Mouse (Mus musculus) gastrocnemius, postnatal 4 days (tissue): Measurements from ENCODE around the gene Per1. TPM values are rescaled to one million over a fixed set of nuclear protein-coding genes. Genes with fewer than 3 reads are reported as not detected.

Source experiments
- DNase-seq, 2 experiments: peaks; one replicate each; pipeline ENCODE4 v3.0.0; 2021 to 2022; ENCODE audit warnings: low spot score in 2 of 2, mixed read lengths in 2 of 2
- long read RNA-seq, 2 experiments: library from polyadenylated mRNA; stranded (forward); transcript quantifications; one replicate each; pipeline ENCODE4 v2.0.0; 2021
- total RNA-seq, 2 experiments: library from RNA; stranded (reverse); gene quantifications; 2 replicates each; pipeline ENCODE4 v1.2.3; 2021

The Per1 gene
- total RNA-seq: 10 to 100 TPM; 32.1 to 49.3 TPM
- long read RNA-seq, experiment 1, partial matches to known transcripts: 12 of 19 reads
- long read RNA-seq, experiment 1, other reads (novel, unspliced or antisense): 5 of 19 reads
- long read RNA-seq, experiment 2, partial matches to known transcripts: 15 of 21 reads
- long read RNA-seq, experiment 2, other reads (novel, unspliced or antisense): 3 of 21 reads

GRCm38 (mm10) chr11:69094697-69095429 lies at the start of gene Per1:
Per1 (plus strand) TSS chr11:69095217.
- peak; percentile 87 to 98 for DNase-seq

- peak; percentile 69 to 88 for DNase-seq
Observed at GRCm38 (mm10) chr11:69045531-69046394, 49.3 kb upstream of the Per1 start, which contains the start of gene Aurkb. Aurkb (plus strand) TSS chr11:69045647.

DNA sequence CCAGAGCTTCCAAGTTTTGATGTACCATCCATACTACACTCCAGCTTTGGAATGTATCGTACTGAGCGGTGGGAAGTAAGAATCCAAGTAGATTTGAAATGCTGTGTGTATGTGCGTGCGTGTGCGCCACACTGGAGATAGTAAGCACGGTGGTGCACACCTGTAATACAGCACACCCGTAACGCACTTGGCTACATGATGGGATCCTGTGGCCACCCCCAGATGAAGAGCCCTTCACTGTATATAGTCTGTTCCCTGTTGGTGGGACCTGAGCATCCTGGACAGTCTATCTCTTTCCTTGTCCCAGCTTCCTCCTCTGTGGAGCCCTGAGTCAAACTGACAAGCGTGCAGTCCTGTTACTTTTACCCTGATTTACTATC lies 48.6 kb upstream of the Per1 start:
- no peak for DNase-seq

DNA sequence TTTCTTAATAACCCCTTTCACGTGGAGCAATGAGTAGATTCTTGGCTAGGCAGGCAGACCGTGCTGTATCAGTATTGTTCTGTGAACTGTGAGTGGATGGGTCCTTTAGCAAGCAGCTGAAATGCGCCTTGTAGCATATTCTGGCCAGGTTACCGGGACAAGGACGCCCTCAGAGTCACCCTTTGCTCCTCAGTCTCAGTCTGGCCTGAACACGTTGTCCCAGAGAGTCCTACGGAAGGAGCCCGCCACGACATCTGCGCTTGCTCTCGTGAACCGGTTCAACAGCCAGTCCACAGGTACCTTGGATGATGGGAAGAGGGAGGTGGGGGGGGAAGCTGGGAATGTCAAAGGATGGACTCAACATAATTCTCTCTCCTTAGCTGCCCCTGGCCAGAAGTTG lies 47.4 kb upstream of the Per1 start:
- no peak for DNase-seq

GRCm38 (mm10) chr11:69048151-69048550 lies 46.9 kb upstream of the Per1 start:
- DNase-seq: no peak

DNA sequence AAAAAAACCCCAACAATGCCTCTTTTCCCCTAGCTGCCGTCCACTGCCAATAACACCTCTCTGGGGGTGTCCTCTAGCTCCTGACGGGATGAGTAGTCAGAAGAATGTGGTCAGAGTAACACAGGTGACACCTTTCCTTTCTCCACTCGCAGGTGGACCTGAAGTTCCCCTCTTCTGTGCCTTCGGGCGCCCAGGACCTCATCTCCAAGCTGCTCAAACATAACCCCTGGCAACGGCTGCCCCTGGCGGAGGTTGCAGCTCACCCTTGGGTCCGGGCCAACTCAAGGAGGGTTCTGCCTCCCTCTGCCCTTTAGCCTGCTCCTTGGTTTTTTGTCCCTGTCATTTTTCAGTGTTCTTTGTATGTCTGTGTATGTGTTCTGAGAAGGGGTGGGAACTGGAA lies 44.3 kb upstream of the Per1 start:
- no peak for DNase-seq

DNA sequence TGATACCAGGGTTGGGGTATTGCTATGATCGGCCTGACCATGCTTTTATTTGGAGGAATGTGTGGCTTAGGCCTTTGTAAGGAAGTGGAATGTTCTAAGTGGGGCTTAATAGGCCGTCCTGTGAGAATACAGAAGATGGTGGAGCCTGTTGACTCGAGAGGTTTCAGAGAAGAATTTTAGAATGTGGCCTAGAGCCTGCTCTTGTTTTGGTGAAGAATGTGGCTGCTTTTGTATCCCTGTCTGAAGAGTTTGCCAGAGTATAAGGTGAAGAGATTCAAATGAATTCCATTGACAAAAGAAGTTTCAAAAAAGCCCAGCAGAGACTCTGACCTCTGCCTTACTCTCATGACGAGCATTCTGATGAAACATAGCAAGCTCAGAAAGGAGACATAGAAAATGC lies 43.2 kb upstream of the Per1 start:
- DNase-seq: no peak

DNA sequence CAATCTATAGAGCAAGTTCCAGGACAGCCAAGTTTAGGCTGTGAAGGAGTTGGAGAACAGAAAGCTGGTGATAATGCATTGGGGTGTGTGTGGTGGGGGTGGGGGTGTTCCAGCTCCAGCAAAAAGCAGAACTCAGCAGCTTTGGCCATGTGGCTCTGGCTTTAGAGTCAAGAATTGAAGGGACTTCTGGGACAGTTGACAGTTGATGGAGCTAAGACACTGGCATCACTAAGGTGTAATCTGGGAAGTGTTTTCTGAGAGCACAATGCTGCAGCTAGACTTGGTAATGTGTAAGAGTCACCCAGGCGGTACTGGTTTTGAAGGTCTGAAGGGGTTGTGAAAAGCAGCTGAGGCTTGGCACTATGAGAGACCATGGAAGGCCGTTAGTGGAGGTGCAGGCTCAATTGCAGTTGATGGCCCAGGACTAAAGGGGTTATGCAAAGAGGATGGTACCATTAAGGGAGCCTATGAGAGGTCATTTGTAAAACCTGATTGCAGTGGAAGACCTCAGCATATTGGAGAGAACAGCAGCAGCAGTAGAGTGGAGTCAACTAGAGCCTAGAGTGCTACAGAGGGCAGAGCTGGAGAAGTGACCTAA lies 42.1 kb upstream of the Per1 start:
- DNase-seq: no peak

GRCm38 (mm10) chr11:69053848-69054247 lies 41.2 kb upstream of the Per1 start:
- DNase-seq: no peak

DNA sequence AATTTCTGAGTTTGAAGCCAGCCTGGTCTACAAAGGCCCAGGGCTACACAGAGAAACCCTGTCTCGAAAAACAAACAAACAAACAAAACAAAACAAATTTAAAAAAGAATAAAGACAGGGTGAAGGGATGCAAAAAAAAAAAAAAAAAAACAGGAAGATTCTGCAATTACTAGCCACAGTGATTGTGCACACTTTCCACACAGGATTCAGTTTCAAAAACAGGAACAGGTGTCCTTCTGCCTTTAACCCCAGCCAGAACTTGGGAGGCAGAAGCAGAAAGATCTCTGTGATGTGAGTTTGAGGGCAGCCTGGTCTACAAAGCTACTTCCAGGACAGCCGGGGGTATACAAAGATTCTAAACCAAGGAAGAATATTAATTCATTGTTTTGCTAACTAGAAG lies 36.8 kb upstream of the Per1 start:
- DNase-seq: no peak

DNA sequence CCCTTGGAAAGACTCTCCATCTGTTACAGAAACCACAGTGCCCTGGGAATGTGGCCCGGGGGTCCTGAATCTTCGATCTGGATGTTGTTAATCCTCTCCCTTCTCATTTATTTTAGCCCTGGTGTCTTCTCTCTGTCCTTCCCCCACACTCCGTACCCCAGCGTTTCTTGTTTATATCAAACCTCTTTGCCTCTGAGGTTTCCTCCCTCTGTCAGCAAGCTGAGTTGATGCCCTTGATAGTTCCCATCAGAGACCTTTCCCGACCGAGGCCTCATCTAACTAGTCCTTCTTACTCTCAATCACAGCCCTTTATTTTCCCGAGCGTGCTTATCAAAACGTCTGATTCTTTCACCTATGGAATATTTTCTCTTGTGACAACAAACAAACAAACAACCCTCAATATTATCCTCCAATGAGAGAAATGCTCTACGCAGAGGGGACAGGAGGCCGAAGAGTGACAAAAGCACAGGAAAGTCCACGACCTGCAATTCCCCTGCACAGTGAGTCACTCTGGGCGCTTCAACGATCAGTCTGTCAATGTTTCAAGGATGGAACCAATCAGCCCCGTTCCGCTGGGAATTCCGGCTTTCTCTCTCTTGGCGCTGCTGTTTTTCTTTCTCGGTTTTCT lies 36.2 kb upstream of the Per1 start:
- no peak for DNase-seq

DNA sequence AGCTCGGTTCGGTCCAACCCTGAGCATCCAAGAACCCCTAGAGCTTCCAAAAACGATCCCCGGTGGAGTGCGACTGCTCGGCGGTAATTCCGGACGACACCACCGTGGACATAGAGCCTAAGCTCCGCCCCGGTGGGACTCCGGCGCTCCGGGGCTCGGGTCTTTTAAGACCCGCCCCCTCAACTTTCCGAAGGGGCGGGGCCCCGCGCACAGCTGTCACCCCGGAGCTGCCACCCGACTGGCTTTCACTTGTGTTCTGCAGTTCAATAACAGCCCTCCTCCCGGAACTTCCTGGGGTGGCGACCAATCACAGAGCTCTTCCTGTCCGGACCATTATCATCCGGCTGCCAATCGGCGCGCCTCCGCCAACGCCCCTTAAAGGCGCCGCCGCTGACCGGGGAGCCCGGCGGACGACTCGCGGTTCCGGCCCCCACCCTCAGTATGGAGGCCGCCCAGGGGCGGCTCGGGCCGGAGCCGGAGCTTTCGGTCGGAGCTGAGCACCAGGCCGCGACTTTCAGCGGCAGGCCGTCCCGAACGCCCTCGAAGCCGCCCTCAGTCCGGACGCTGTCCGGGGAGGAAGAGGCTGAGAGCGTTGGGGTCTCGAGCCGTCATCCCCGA lies 35.6 kb upstream of the Per1 start, which contains the start of gene Borcs6:
TSS of gene Borcs6 (plus strand) at position 361 of the 618 bp plus-strand sequence.
- peak; percentile 88 to 92 for DNase-seq

- DNase-seq: peak; percentile 47 to 67
Observed at GRCm38 (mm10) chr11:69059975-69060411, 35.0 kb upstream of the Per1 start.

DNA sequence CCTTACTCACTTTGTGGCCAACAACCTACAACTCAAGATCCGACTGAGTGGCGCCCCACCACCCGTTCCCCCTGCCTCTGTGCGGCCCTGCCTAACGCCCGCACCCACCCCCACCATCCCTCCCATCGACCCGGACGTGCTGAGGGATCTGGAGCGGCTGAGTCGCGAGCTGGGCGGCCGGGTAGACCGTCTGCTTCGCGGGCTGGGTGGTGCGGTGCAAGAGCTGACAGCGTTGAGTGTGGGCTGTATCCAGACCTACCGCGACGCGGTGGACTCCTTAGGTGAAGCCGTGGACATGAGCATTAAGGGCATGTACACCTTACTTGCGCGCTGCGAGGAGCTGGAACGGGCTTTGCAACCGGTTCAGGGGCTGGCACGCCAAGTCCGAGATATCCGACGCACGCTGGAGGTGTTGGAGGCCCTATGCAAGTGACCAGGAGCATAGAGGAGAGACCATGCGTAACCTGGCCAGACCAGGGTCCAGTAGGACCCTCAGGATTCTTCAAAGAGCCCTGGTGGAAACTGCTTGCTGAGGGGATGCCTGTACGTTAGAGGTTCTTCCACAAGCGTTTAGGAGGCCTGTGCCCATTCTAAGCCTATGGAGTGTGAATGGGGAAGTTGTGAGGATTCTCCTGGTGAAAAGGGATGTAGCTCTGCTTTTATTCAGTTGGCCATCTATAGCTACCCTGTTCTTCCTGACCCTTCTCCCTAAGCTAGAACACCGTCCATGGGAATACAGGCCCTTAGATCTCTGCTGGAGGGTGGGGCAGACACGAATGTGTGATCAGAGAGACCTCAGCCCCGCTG lies 34.4 kb upstream of the Per1 start:
- peak in 1 of 2 experiments; percentile 52 for DNase-seq

- no peak for DNase-seq
Observed at GRCm38 (mm10) chr11:69061255-69061912, 33.6 kb upstream of the Per1 start.

DNA sequence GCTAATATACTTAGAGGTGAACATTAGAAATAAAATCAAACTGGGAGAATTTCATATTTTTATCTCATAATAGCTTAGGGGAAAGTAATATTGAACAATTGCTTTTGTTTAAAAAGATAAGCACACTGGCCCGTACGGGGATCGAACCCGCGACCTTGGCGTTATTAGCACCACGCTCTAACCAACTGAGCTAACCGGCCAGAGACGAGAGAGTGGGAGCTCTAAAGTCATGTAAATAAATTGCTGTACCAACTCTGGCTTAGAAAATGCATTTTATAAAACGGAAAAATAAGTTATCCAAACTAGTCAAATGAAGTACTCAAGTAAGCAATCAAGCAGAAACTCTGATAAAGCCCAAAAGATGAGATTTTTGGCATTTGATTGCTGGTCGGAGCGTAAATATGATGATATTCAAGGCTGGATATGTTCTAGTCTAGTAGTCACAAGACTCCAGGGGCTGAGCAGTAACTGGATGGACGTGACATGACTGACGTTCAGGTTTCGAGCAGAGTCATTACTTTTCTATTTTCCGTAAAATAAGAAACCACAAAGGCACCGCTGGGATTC lies 32.7 kb upstream of the Per1 start:
- peak; percentile 58 to 64 for DNase-seq

- peak; percentile 83 to 89 for DNase-seq
Observed at GRCm38 (mm10) chr11:69062761-69063224, 32.2 kb upstream of the Per1 start.

GRCm38 (mm10) chr11:69063413-69064201 lies 31.4 kb upstream of the Per1 start:
- DNase-seq: peak; percentile 86 to 88
